Mouse (Mus musculus) limb, embryonic 14.5 days (tissue): ENCODE data around the gene Gm37240. TPM values are rescaled to one million over a fixed set of nuclear protein-coding genes. Genes with fewer than 3 reads are reported as not detected.

Experiments used
- ATAC-seq: fragments of 200-750 bp; cut with Nextera tagmentation; 2 replicates; pipeline ENCODE4 v1.8.0; 2017; ENCODE audit warnings: low read depth, moderate number of reproducible peaks, moderate TSS enrichment; ENCODE audit not compliant: low FRiP score
- DNase-seq: peaks from one replicate; pipeline ENCODE4 v3.0.0-alpha.2; 2015; ENCODE audit warnings: low spot score
- H3K27ac ChIP-seq: fragments of 300-500 bp; sonication (generic); replicated peaks from 2 replicates; pipeline ENCODE4 v1.5.1; 2014; ENCODE audit warnings: low read depth, mild to moderate bottlenecking, low read length, moderate library complexity, mixed read lengths
- H3K27me3 ChIP-seq: fragments of 300-500 bp; sonication (generic); 2 replicates; pipeline ENCODE4 v1.6.1; 2014; ENCODE audit warnings: low read length, mixed read lengths; ENCODE audit not compliant: control insufficient read depth, insufficient read depth
- H3K36me3 ChIP-seq: fragments of 300-500 bp; sonication (generic); 2 replicates; pipeline ENCODE4 v1.6.1; 2014; ENCODE audit warnings: mild to moderate bottlenecking, low read length, moderate library complexity, mixed read lengths; ENCODE audit not compliant: control insufficient read depth, insufficient read depth
- H3K4me1 ChIP-seq: fragments of 300-500 bp; sonication (generic); 2 replicates; pipeline ENCODE4 v1.6.1; 2014; ENCODE audit warnings: antibody characterized with exemption, low read length, mixed read lengths; ENCODE audit not compliant: control insufficient read depth, insufficient read depth
- H3K4me2 ChIP-seq: fragments of 300-500 bp; sonication (generic); replicated peaks from 2 replicates; pipeline ENCODE4 v1.6.1; 2014; ENCODE audit warnings: low read depth, mild to moderate bottlenecking, low read length, moderate library complexity; ENCODE audit not compliant: severe bottlenecking
- H3K4me3 ChIP-seq: fragments of 300-500 bp; sonication (generic); replicated peaks from 2 replicates; pipeline ENCODE4 v1.5.1; 2014; ENCODE audit warnings: low read length
- H3K9ac ChIP-seq: fragments of 300-500 bp; sonication (generic); 2 replicates; pipeline ENCODE4 v1.6.1; 2014; ENCODE audit warnings: mild to moderate bottlenecking, low read depth, low read length, moderate library complexity; ENCODE audit not compliant: severe bottlenecking
- H3K9me3 ChIP-seq: fragments of 300-500 bp; sonication (generic); 2 replicates; pipeline ENCODE4 v1.6.1; 2016; ENCODE audit warnings: low read length; ENCODE audit not compliant: control insufficient read depth
- POLR2A ChIP-seq: fragments of 200-500 bp; IDR thresholded peaks from 2 replicates; pipeline ENCODE4 v1.8.0; 2012; ENCODE audit warnings: inconsistent platforms, mild to moderate bottlenecking, moderate library complexity, borderline replicate concordance; ENCODE audit not compliant: insufficient read depth, insufficient read length; ENCODE audit errors: extremely low read depth
- WGBS: fragments of 180-500 bp; shearing (Covaris S2); extraction: QIAGEN DNeasy Blood & Tissue Kit; methylation state at CpG from one replicate; pipeline ENCODE4 v1.1.7; 2014; 5-methylcytosine and 5-hydroxymethylcytosine counted together
- polyA plus RNA-seq, 2 experiments: library from polyadenylated mRNA; depleted of rRNA in 1 of 2; stranded (reverse) in 1 of 2; unstranded in 1 of 2; fragments of >200 nt; fragmentation: Nextera tagmentation in 1 of 2; extraction: Ambion mirVana in 1 of 2; gene quantifications; 2 replicates each; pipeline versions ENCODE4 v1.2.1 to v1.2.3; 2012 to 2014

Gm37240 gene
- polyA plus RNA-seq, 2 experiments = 2.0 to 13.4 TPM

GRCm38 (mm10) chr3:84930683-84931082 is 956.6 kb downstream of the Gm37240 start:
- ATAC-seq (no peak), DNase-seq (no peak)
- no peaks in the 10 kb centered on the region for H3K36me3 ChIP-seq
- H3K4me3 ChIP-seq = no peak overlapping the region
- no peaks in the 10 kb centered on the region for H3K9me3 ChIP-seq
- H3K9ac ChIP-seq = no peak overlapping the region
- H3K27ac ChIP-seq = no peak overlapping the region
- no peaks in the 10 kb centered on the region for H3K27me3 ChIP-seq
- H3K4me1 ChIP-seq = no peaks in the 10 kb centered on the region
- no peak for TF ChIP-seq POLR2A
- no peak overlapping the region for H3K4me2 ChIP-seq
- 76% methylated on average over 3 of the region's 3 CpGs for WGBS

GRCm38 (mm10) chr3:84929171-84929570 is 958.1 kb downstream of the Gm37240 start:
- DNase-seq (no peak), ATAC-seq (no peak)
- no peak for TF ChIP-seq POLR2A
- Histone ChIP-seq H3K36me3 (no peaks in the 10 kb centered on the region), H3K27me3 (no peaks in the 10 kb centered on the region), H3K4me1 (no peaks in the 10 kb centered on the region), H3K9me3 (no peaks in the 10 kb centered on the region), H3K4me2 (no peak overlapping the region), H3K27ac (no peak overlapping the region), H3K4me3 (no peak overlapping the region), H3K9ac (no peak overlapping the region)
- 87% methylated on average over 3 of the region's 3 CpGs for WGBS

GRCm38 (mm10) chr3:84927901-84928300 is 959.4 kb downstream of the Gm37240 start:
- H3K9ac ChIP-seq = no peak overlapping the region
- 83% methylated on average over 2 of the region's 2 CpGs for WGBS
- no peaks in the 10 kb centered on the region for H3K27me3 ChIP-seq
- ATAC-seq = no peak
- no peak overlapping the region for H3K4me3 ChIP-seq
- no peaks in the 10 kb centered on the region for H3K4me1 ChIP-seq
- H3K4me2 ChIP-seq = no peak overlapping the region
- no peak for DNase-seq
- TF ChIP-seq POLR2A = no peak
- H3K9me3 ChIP-seq = no peaks in the 10 kb centered on the region
- H3K27ac ChIP-seq = no peak overlapping the region
- H3K36me3 ChIP-seq = no peaks in the 10 kb centered on the region

- TF ChIP-seq POLR2A = no peak
- no peaks in the 10 kb centered on the region for H3K9me3 ChIP-seq
- 79% methylated on average over 8 of the region's 8 CpGs for WGBS
- H3K27ac ChIP-seq = no peak overlapping the region
- no peak overlapping the region for H3K4me2 ChIP-seq
- no peak for DNase-seq
- H3K9ac ChIP-seq = no peak overlapping the region
- H3K4me1 ChIP-seq = no peaks in the 10 kb centered on the region
- no peak overlapping the region for H3K4me3 ChIP-seq
- no peaks in the 10 kb centered on the region for H3K27me3 ChIP-seq
- no peak for ATAC-seq
- H3K36me3 ChIP-seq = no peaks in the 10 kb centered on the region
Observed at GRCm38 (mm10) chr3:84927168-84927794, 960.0 kb downstream of the Gm37240 start.

- no peaks in the 10 kb centered on the region for H3K27me3 ChIP-seq
- no peak overlapping the region for H3K27ac ChIP-seq
- no peaks in the 10 kb centered on the region for H3K36me3 ChIP-seq
- H3K4me1 ChIP-seq = no peaks in the 10 kb centered on the region
- no peak for TF ChIP-seq POLR2A
- H3K4me2 ChIP-seq = no peak overlapping the region
- ATAC-seq (no peak), DNase-seq (no peak)
- H3K9me3 ChIP-seq = no peaks in the 10 kb centered on the region
- H3K4me3 ChIP-seq = no peak overlapping the region
- no peak overlapping the region for H3K9ac ChIP-seq
- WGBS = 80% methylated on average over 5 of the region's 5 CpGs
Observed at GRCm38 (mm10) chr3:84926140-84926539, 961.2 kb downstream of the Gm37240 start.
